Mouse (Mus musculus): ENCODE measurements around the gene Dusp7. TPM values are rescaled to one million over a fixed set of nuclear protein-coding genes. Genes with fewer than 3 reads are reported as not detected.

The Dusp7 gene
- total RNA-seq, 2 experiments from 2014 or later, result 103 to 118 TPM

GRCm38 (mm10) chr9:106373973-106374372, 5.5 kb downstream of the Dusp7 start:
- no peak for DNase-seq (ENCODE audit: low spot score in 2 of 2)
- intact Hi-C loops (cut with DNase I), result no loop called here

- intact Hi-C loops (cut with DNase I), result no loop called here
- DNase-seq (ENCODE audit: low spot score in 2 of 2), result peak; percentile 29 to 53
These were observed 8.8 kb downstream of the Dusp7 start for GRCm38 (mm10) chr9:106377247-106377646.

- no peak for DNase-seq (ENCODE audit: low spot score in 2 of 2)
- intact Hi-C loops (cut with DNase I), result no loop called here
These were observed 9.6 kb downstream of the Dusp7 start for GRCm38 (mm10) chr9:106378045-106378444.

GRCm38 (mm10) chr9:106378753-106379152, 10.3 kb downstream of the Dusp7 start:
- DNase-seq (ENCODE audit: low spot score in 2 of 2), result no peak
- intact Hi-C loops (cut with DNase I), result no loop called here

- no peak for DNase-seq (ENCODE audit: low spot score in 2 of 2)
- intact Hi-C loops (cut with DNase I), result no loop called here
These were observed 17.9 kb downstream of the Dusp7 start for GRCm38 (mm10) chr9:106386181-106386864.

- intact Hi-C loops (cut with DNase I), result no loop called here
- no peak for DNase-seq (ENCODE audit: low spot score in 2 of 2)
These were observed 24.5 kb downstream of the Dusp7 start for GRCm38 (mm10) chr9:106392828-106393527.

GRCm38 (mm10) chr9:106393548-106393947, 25.1 kb downstream of the Dusp7 start:
- no peak for DNase-seq (ENCODE audit: low spot score in 2 of 2)
- intact Hi-C loops (cut with DNase I), result no loop called here

GRCm38 (mm10) chr9:106394649-106395602, 26.5 kb downstream of the Dusp7 start:
- intact Hi-C loops (cut with DNase I), result no loop called here
- no peak for DNase-seq (ENCODE audit: low spot score in 2 of 2)

- intact Hi-C loops (cut with DNase I), result no loop called here
- DNase-seq (ENCODE audit: low spot score in 2 of 2), result no peak
These were observed 29.3 kb downstream of the Dusp7 start for GRCm38 (mm10) chr9:106397733-106398132.

GRCm38 (mm10) chr9:106398667-106399311, 30.4 kb downstream of the Dusp7 start:
- intact Hi-C loops (cut with DNase I), result no loop called here
- DNase-seq (ENCODE audit: low spot score in 2 of 2), result no peak

GRCm38 (mm10) chr9:106399808-106400207, 31.4 kb downstream of the Dusp7 start:
- intact Hi-C loops (cut with DNase I), result no loop called here
- DNase-seq (ENCODE audit: low spot score in 2 of 2), result no peak

GRCm38 (mm10) chr9:106402149-106402548, 33.7 kb downstream of the Dusp7 start:
- DNase-seq (ENCODE audit: low spot score in 2 of 2), result no peak
- intact Hi-C loops (cut with DNase I), result loop anchor here (2.0 kb wide), 1 partner anchor 101 kb away; no protein-coding TSS in a partner anchor

- DNase-seq (ENCODE audit: low spot score in 2 of 2), result peak; percentile 55 to 58
- intact Hi-C loops (cut with DNase I), result loop anchor here (2.0 kb wide), 1 partner anchor 102 kb away; no protein-coding TSS in a partner anchor
These were observed 34.4 kb downstream of the Dusp7 start for GRCm38 (mm10) chr9:106402607-106403375.

GRCm38 (mm10) chr9:106405275-106405674, 36.8 kb downstream of the Dusp7 start:
- intact Hi-C loops (cut with DNase I), result no loop called here

GRCm38 (mm10) chr9:106406443-106407078, 38.1 kb downstream of the Dusp7 start:
- intact Hi-C loops (cut with DNase I), result no loop called here
- DNase-seq (ENCODE audit: low spot score in 2 of 2), result peak; percentile 51 to 70

More at GRCm38 (mm10) chr9:106405275-106405674, 36.8 kb downstream of the Dusp7 start:
- no peak for DNase-seq (ENCODE audit: low spot score in 2 of 2)

- intact Hi-C loops (cut with DNase I), result no loop called here
- DNase-seq (ENCODE audit: low spot score in 2 of 2), result no peak
These were observed 40.7 kb downstream of the Dusp7 start for GRCm38 (mm10) chr9:106409096-106409495.

- intact Hi-C loops (cut with DNase I), result no loop called here
- no peak for DNase-seq (ENCODE audit: low spot score in 2 of 2)
These were observed 41.7 kb downstream of the Dusp7 start for GRCm38 (mm10) chr9:106410086-106410650.

- intact Hi-C loops (cut with DNase I), result no loop called here
- peak; percentile 71 for DNase-seq (ENCODE audit: low spot score in 2 of 2)
These were observed 42.7 kb downstream of the Dusp7 start for GRCm38 (mm10) chr9:106411091-106411594.

Data from left cerebral cortex, postnatal 36 days (tissue).